Mouse (Mus musculus) macrophage (primary cell): ENCODE results near the gene Ptprn2. TPM values are rescaled to one million over a fixed set of nuclear protein-coding genes. Genes with fewer than 3 reads are reported as not detected.

Source experiments
- H3K27ac ChIP-seq: fragments of 350-480 bp; formaldehyde crosslinking; 2 replicates; pipeline ENCODE4 v1.9.0; 2021
- H3K36me3 ChIP-seq: fragments of 350-480 bp; formaldehyde crosslinking; 2 replicates; pipeline ENCODE4 v1.9.0; 2021; ENCODE audit errors: inconsistent target
- H3K4me3 ChIP-seq: fragments of 350-480 bp; formaldehyde crosslinking; 2 replicates; pipeline ENCODE4 v1.9.0; 2021; ENCODE audit errors: inconsistent target
- H3K79me2 ChIP-seq: fragments of 350-480 bp; formaldehyde crosslinking; 2 replicates; pipeline ENCODE4 v1.9.0; 2021; ENCODE audit errors: inconsistent target
- WGBS: methylation state at CpG from one replicate; pipeline ENCODE4 v1.1.7; 2026; ENCODE audit warnings: inconsistent platforms; ENCODE audit not compliant: missing documents; 5-methylcytosine and 5-hydroxymethylcytosine counted together
- polyA plus RNA-seq: library from polyadenylated mRNA; stranded (reverse); fragments of 250-400 nt; gene quantifications from 3 replicates; pipeline ENCODE4 v1.2.4, GENCODE M21; 2018; ENCODE audit warnings: inconsistent platforms

The Ptprn2 gene
- polyA plus RNA-seq, 1 experiment from 2014 or later: 0.06 TPM

- H3K79me2 ChIP-seq: no peaks in the 10 kb centered on the region
- 82% methylated on average over 5 of the region's 5 CpGs for WGBS
- no peaks in the 10 kb centered on the region for H3K36me3 ChIP-seq
- H3K27ac ChIP-seq: no peak overlapping the region
- no peak overlapping the region for H3K4me3 ChIP-seq
Observed at GRCm38 (mm10) chr12:117231850-117232249, 746.3 kb downstream of the Ptprn2 start.

GRCm38 (mm10) chr12:117235114-117235513 lies 749.6 kb downstream of the Ptprn2 start:
- Histone ChIP-seq H3K27ac (no peak overlapping the region), H3K79me2 (no peaks in the 10 kb centered on the region), H3K36me3 (no peaks in the 10 kb centered on the region)

GRCm38 (mm10) chr12:117236020-117236734 lies 750.7 kb downstream of the Ptprn2 start:
- H3K36me3 ChIP-seq: no peaks in the 10 kb centered on the region
- 66% methylated on average over 4 of the region's 4 CpGs for WGBS
- no peaks in the 10 kb centered on the region for H3K79me2 ChIP-seq
- H3K4me3 ChIP-seq: no peak overlapping the region
- no peak overlapping the region for H3K27ac ChIP-seq

More at GRCm38 (mm10) chr12:117235114-117235513, 749.6 kb downstream of the Ptprn2 start:
- no peak overlapping the region for H3K4me3 ChIP-seq

- 85% methylated on average over 3 of the region's 3 CpGs for WGBS
- no peak overlapping the region for H3K4me3 ChIP-seq
- no peaks in the 10 kb centered on the region for H3K36me3 ChIP-seq
- H3K79me2 ChIP-seq: no peaks in the 10 kb centered on the region
- no peak overlapping the region for H3K27ac ChIP-seq
Observed at GRCm38 (mm10) chr12:117236981-117237380, 751.5 kb downstream of the Ptprn2 start.

GRCm38 (mm10) chr12:117239927-117240715 lies 754.6 kb downstream of the Ptprn2 start:
- Histone ChIP-seq H3K4me3 (no peak overlapping the region), H3K36me3 (no peaks in the 10 kb centered on the region), H3K79me2 (no peaks in the 10 kb centered on the region), H3K27ac (no peak overlapping the region)
- WGBS: 85% methylated on average over 9 of the region's 9 CpGs

- 70% methylated on average over 7 of the region's 7 CpGs for WGBS
- H3K36me3 ChIP-seq: no peaks in the 10 kb centered on the region
- no peak overlapping the region for H3K4me3 ChIP-seq
- no peaks in the 10 kb centered on the region for H3K79me2 ChIP-seq
- no peak overlapping the region for H3K27ac ChIP-seq
Observed at GRCm38 (mm10) chr12:117242181-117242580, 756.7 kb downstream of the Ptprn2 start.

GRCm38 (mm10) chr12:117245885-117246478 lies 760.5 kb downstream of the Ptprn2 start:
- Histone ChIP-seq H3K27ac (no peak overlapping the region), H3K79me2 (no peaks in the 10 kb centered on the region), H3K36me3 (no peaks in the 10 kb centered on the region), H3K4me3 (no peak overlapping the region)
- 95% methylated on average over 17 of the region's 17 CpGs for WGBS

- H3K27ac ChIP-seq: no peak overlapping the region
- no peaks in the 10 kb centered on the region for H3K79me2 ChIP-seq
- no peak overlapping the region for H3K4me3 ChIP-seq
- WGBS: 87% methylated on average over 6 of the region's 6 CpGs
- no peaks in the 10 kb centered on the region for H3K36me3 ChIP-seq
Observed at GRCm38 (mm10) chr12:117250465-117250864, 764.9 kb downstream of the Ptprn2 start.

- WGBS: 8% methylated on average over 11 of the region's 11 CpGs
- Histone ChIP-seq H3K36me3 (no peaks in the 10 kb centered on the region), H3K27ac (no peak overlapping the region), H3K4me3 (no peak overlapping the region), H3K79me2 (no peaks in the 10 kb centered on the region)
Observed at GRCm38 (mm10) chr12:117251663-117252425, 766.3 kb downstream of the Ptprn2 start.

- 13% methylated on average over 3 of the region's 3 CpGs for WGBS
- no peaks in the 10 kb centered on the region for H3K36me3 ChIP-seq
- H3K27ac ChIP-seq: no peak overlapping the region
Observed at GRCm38 (mm10) chr12:117252426-117252779, 766.9 kb downstream of the Ptprn2 start.

GRCm38 (mm10) chr12:117254356-117254755 lies 768.8 kb downstream of the Ptprn2 start:
- H3K27ac ChIP-seq: no peak overlapping the region
- no peak overlapping the region for H3K4me3 ChIP-seq
- no peaks in the 10 kb centered on the region for H3K36me3 ChIP-seq
- WGBS: 87% methylated on average over 9 of the region's 9 CpGs
- no peaks in the 10 kb centered on the region for H3K79me2 ChIP-seq

More at GRCm38 (mm10) chr12:117252426-117252779, 766.9 kb downstream of the Ptprn2 start:
- Histone ChIP-seq H3K79me2 (no peaks in the 10 kb centered on the region), H3K4me3 (no peak overlapping the region)

- no peak overlapping the region for H3K4me3 ChIP-seq
- H3K36me3 ChIP-seq: no peaks in the 10 kb centered on the region
- WGBS: 6% methylated on average over 6 of the region's 6 CpGs
- no peaks in the 10 kb centered on the region for H3K79me2 ChIP-seq
- no peak overlapping the region for H3K27ac ChIP-seq
Observed at GRCm38 (mm10) chr12:117255325-117255724, 769.8 kb downstream of the Ptprn2 start.

GRCm38 (mm10) chr12:117255776-117256342 lies 770.3 kb downstream of the Ptprn2 start:
- Histone ChIP-seq H3K36me3 (no peaks in the 10 kb centered on the region), H3K79me2 (no peaks in the 10 kb centered on the region), H3K4me3 (no peak overlapping the region), H3K27ac (no peak overlapping the region)
- WGBS: 82% methylated on average over 2 of the region's 2 CpGs

- WGBS: 100% methylated on average over 5 of the region's 5 CpGs
Observed at GRCm38 (mm10) chr12:117256849-117257204, 771.3 kb downstream of the Ptprn2 start.

More at GRCm38 (mm10) chr12:117256849-117257204, 771.3 kb downstream of the Ptprn2 start:
- Histone ChIP-seq H3K36me3 (no peaks in the 10 kb centered on the region), H3K27ac (no peak overlapping the region), H3K79me2 (no peaks in the 10 kb centered on the region), H3K4me3 (no peak overlapping the region)
